Mouse (Mus musculus): ENCODE measurements around the gene Clip4. TPM values are rescaled to one million over a fixed set of nuclear protein-coding genes. Genes with fewer than 3 reads are reported as not detected.

Gene Clip4
- total and polyA plus RNA-seq, 3 experiments: 121 to 268 (median 220) TPM

GRCm38 (mm10) chr17:71823622-71824306, 55.5 kb downstream of the Clip4 start:
- Histone ChIP-seq H3K4me3 (no peak overlapping the region), H3K9ac (ENCODE audit: low read depth, low read length) (no peak overlapping the region), H3K79me2 (replicated peaks; ENCODE audit: control insufficient read depth, insufficient read depth, low read length) (no peaks in the 10 kb centered on the region), H3K27ac (no peak overlapping the region), H3K36me3 (ENCODE audit: control insufficient read depth, insufficient read depth, low read length) (no peaks in the 10 kb centered on the region), H3K4me1 (ENCODE audit: control insufficient read depth, insufficient read depth, low read length) (no peaks in the 10 kb centered on the region), H3K27me3 (ENCODE audit: control insufficient read depth, insufficient read depth, low read length) (no peaks in the 10 kb centered on the region)
- TF ChIP-seq CTCF (IDR thresholded peaks at IDR 0.05): no peak
- TF ChIP-seq EP300 (IDR thresholded peaks at IDR 0.05; ENCODE audit: insufficient read depth, low read depth, low read length): no peak
- no peak for TF ChIP-seq POLR2A (IDR thresholded peaks at IDR 0.05; ENCODE audit: insufficient read depth, low read depth, low read length)
- DNase-seq: no peak
- WGBS: 83% methylated on average over 8 of the region's 8 CpGs
- intact Hi-C loops (cut with DNase I): no loop called here

DNA sequence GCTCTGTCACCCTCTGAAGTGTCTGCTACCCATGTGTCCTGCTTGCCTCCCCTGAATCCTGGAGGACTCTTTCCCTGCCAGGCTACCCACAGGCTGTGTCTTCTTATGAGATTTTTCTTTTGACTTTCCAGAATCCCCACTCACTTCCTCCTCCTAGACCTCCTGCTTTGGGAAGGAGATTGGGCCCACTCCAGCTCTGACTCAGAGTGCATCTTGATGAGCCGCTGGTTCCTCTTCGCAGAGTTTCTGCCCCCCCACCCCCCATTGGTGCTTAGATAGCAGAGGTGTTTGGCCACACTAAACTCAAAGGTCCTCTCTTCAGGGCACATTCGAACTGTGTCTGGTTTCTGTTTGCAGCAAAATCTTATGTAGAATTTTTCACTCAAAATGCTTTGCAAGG, 58.3 kb downstream of the Clip4 start:
- Histone ChIP-seq H3K27me3 (ENCODE audit: control insufficient read depth, insufficient read depth, low read length) (no peaks in the 10 kb centered on the region), H3K4me1 (ENCODE audit: control insufficient read depth, insufficient read depth, low read length) (no peaks in the 10 kb centered on the region), H3K79me2 (replicated peaks; ENCODE audit: control insufficient read depth, insufficient read depth, low read length) (no peaks in the 10 kb centered on the region), H3K36me3 (ENCODE audit: control insufficient read depth, insufficient read depth, low read length) (no peaks in the 10 kb centered on the region), H3K9ac (ENCODE audit: low read depth, low read length) (no peak overlapping the region), H3K27ac (no peak overlapping the region), H3K4me3 (no peak overlapping the region)
- no peak for DNase-seq
- 25% methylated on average over 3 of the region's 3 CpGs for WGBS
- intact Hi-C loops (cut with DNase I): no loop called here
- TF ChIP-seq EP300 (IDR thresholded peaks at IDR 0.05; ENCODE audit: insufficient read depth, low read depth, low read length) (no peak), CTCF (IDR thresholded peaks at IDR 0.05) (no peak), POLR2A (IDR thresholded peaks at IDR 0.05; ENCODE audit: insufficient read depth, low read depth, low read length) (no peak)

DNA sequence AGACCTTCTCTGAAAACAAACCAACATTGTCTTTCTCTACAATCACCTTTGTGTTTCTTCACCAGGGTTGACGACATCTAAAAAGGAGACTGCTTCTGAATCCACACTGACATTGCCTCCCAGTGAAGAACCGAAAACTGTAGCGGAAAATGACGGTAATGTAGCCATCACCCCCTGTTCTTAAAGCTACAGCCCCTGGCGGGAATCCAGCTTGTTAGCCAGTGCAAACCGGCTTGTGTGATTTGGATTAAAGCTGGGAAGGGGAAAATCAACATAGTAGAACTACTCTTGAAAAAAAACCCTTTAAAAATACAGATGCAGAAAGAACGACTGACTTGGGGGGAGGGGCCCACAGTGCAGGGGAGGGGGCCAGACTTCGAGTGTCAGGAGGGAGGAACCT, 59.4 kb downstream of the Clip4 start:
- no peaks in the 10 kb centered on the region for H3K79me2 ChIP-seq (replicated peaks; ENCODE audit: control insufficient read depth, insufficient read depth, low read length)
- no peak for DNase-seq
- H3K36me3 ChIP-seq (ENCODE audit: control insufficient read depth, insufficient read depth, low read length): no peaks in the 10 kb centered on the region
- no peak overlapping the region for H3K27ac ChIP-seq
- no peak overlapping the region for H3K9ac ChIP-seq (ENCODE audit: low read depth, low read length)
- intact Hi-C loops (cut with DNase I): no loop called here
- WGBS: 55% methylated on average over 8 of the region's 8 CpGs
- no peak overlapping the region for H3K4me3 ChIP-seq
- no peaks in the 10 kb centered on the region for H3K27me3 ChIP-seq (ENCODE audit: control insufficient read depth, insufficient read depth, low read length)
- H3K4me1 ChIP-seq (ENCODE audit: control insufficient read depth, insufficient read depth, low read length): no peaks in the 10 kb centered on the region
- no peak for TF ChIP-seq EP300 (IDR thresholded peaks at IDR 0.05; ENCODE audit: insufficient read depth, low read depth, low read length)
- no peak for TF ChIP-seq CTCF (IDR thresholded peaks at IDR 0.05)

DNA sequence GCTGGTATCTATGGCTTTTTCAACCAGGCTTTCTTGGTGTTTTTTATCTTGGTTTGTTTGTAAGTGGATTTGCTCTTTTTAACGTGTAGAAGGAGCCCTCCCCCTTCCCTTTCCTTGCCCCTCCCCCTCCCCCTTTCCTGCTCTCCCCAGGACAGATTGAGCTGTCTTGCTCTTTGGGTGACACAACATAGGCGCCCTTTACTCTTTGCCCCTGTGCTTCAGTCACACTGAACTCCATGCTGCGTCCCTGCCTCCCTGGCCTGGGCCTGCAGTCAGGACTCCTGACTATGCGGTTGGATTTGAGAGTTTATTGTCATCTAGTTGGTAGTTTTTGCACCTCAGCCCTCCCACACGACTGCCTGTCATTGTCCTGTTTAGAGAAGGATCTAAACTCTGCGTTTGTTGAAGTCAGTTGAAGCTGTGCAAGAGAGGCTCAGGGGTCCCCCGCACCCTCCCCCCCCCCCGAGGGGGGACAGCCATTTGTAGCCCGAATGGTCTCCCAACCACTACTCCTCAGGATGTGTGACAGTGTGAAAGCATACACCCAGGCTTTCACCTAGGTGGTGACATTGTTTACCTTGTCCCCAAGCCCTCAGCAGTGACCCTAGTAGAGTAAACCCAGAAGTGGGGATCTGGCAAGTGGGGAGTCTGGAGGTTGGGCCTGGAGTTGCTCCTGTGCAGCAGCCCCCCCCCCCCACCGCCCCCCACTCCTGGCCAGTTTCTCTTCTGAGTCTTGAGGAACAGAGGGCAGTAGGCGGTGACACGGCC, 60.6 kb downstream of the Clip4 start:
- H3K4me1 ChIP-seq (ENCODE audit: control insufficient read depth, insufficient read depth, low read length): no peaks in the 10 kb centered on the region
- no peak overlapping the region for H3K9ac ChIP-seq (ENCODE audit: low read depth, low read length)
- no peak for TF ChIP-seq POLR2A (IDR thresholded peaks at IDR 0.05; ENCODE audit: insufficient read depth, low read depth, low read length)
- no peak for TF ChIP-seq EP300 (IDR thresholded peaks at IDR 0.05; ENCODE audit: insufficient read depth, low read depth, low read length)
- no peak for TF ChIP-seq CTCF (IDR thresholded peaks at IDR 0.05)
- DNase-seq: no peak
- 57% methylated on average over 12 of the region's 12 CpGs for WGBS
- no peaks in the 10 kb centered on the region for H3K27me3 ChIP-seq (ENCODE audit: control insufficient read depth, insufficient read depth, low read length)
- H3K27ac ChIP-seq: no peak overlapping the region
- intact Hi-C loops (cut with DNase I): no loop called here
- H3K79me2 ChIP-seq (replicated peaks; ENCODE audit: control insufficient read depth, insufficient read depth, low read length): no peaks in the 10 kb centered on the region
- H3K4me3 ChIP-seq: no peak overlapping the region
- H3K36me3 ChIP-seq (ENCODE audit: control insufficient read depth, insufficient read depth, low read length): no peaks in the 10 kb centered on the region

- intact Hi-C loops (cut with DNase I): no loop called here
- TF ChIP-seq EP300 (IDR thresholded peaks at IDR 0.05; ENCODE audit: insufficient read depth, low read depth, low read length) (no peak), POLR2A (IDR thresholded peaks at IDR 0.05; ENCODE audit: insufficient read depth, low read depth, low read length) (no peak), CTCF (IDR thresholded peaks at IDR 0.05) (no peak)
- H3K9ac ChIP-seq (ENCODE audit: low read depth, low read length): no peak overlapping the region
- H3K27ac ChIP-seq: no peak overlapping the region
- DNase-seq: no peak
- H3K4me3 ChIP-seq: no peak overlapping the region
- no peaks in the 10 kb centered on the region for H3K79me2 ChIP-seq (replicated peaks; ENCODE audit: control insufficient read depth, insufficient read depth, low read length)
- H3K4me1 ChIP-seq (ENCODE audit: control insufficient read depth, insufficient read depth, low read length): no peaks in the 10 kb centered on the region
- WGBS: 79% methylated on average over 3 of the region's 3 CpGs
- no peaks in the 10 kb centered on the region for H3K27me3 ChIP-seq (ENCODE audit: control insufficient read depth, insufficient read depth, low read length)
- no peaks in the 10 kb centered on the region for H3K36me3 ChIP-seq (ENCODE audit: control insufficient read depth, insufficient read depth, low read length)
Measured at GRCm38 (mm10) chr17:71831960-71832359, 63.7 kb downstream of the Clip4 start.

DNA sequence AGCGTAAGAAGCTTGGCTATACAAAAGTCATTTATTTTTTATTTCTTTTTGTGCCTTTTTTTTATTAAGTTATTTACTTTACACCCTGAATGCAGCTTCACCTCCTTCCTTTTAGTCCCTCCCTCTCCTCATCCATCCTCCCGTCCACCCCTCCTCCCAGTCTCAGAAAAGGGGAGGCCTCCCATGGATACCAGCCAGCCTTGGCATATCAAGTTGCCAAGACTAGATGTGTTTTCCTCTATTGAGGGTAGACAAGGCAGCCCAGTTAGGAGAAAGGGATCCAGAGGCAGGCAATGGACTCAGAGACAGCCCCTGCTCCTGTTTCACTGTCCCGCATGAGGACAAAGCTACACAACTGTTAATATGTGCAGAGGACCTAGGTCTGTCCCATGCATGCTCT, 93.9 kb downstream of the Clip4 start:
- H3K4me3 ChIP-seq: no peak overlapping the region
- intact Hi-C loops (cut with DNase I): no loop called here

More for the DNA sequence above, 93.9 kb downstream of the Clip4 start:
- Histone ChIP-seq H3K79me2 (replicated peaks; ENCODE audit: control insufficient read depth, insufficient read depth, low read length) (no peaks in the 10 kb centered on the region), H3K9ac (ENCODE audit: low read depth, low read length) (no peak overlapping the region), H3K27me3 (ENCODE audit: control insufficient read depth, insufficient read depth, low read length) (no peaks in the 10 kb centered on the region), H3K27ac (no peak overlapping the region), H3K4me1 (ENCODE audit: control insufficient read depth, insufficient read depth, low read length) (no peaks in the 10 kb centered on the region), H3K36me3 (ENCODE audit: control insufficient read depth, insufficient read depth, low read length) (no peaks in the 10 kb centered on the region)
- 83% methylated on average over 3 of the region's 3 CpGs for WGBS
- no peak for TF ChIP-seq CTCF (IDR thresholded peaks at IDR 0.05)
- no peak for TF ChIP-seq EP300 (IDR thresholded peaks at IDR 0.05; ENCODE audit: insufficient read depth, low read depth, low read length)
- no peak for TF ChIP-seq POLR2A (IDR thresholded peaks at IDR 0.05; ENCODE audit: insufficient read depth, low read depth, low read length)
- no peak for DNase-seq
